Mouse (Mus musculus) T-helper 17 cell (primary cell): ENCODE results near the gene Rps6ka1.

Experiments
- in situ Hi-C, 2 experiments: fragments of 300-600 bp; cut with MboI, MseI; formaldehyde crosslinking; loops; 1 replicate in 1 of 2; 2 replicates in 1 of 2; pipeline ENCODE4 v1.15.1; 2025; ENCODE audit warnings: high pct_unique_total_duplicates in 2 of 2

Gene Rps6ka1

GRCm38 (mm10) chr4:133827887-133828794, 59.5 kb downstream of the Rps6ka1 start:
- in situ Hi-C loops = loop anchor here in 1 of 2 experiments (5.0 kb wide), 1 partner anchor 166 kb away; no protein-coding TSS in a partner anchor

GRCm38 (mm10) chr4:133827354-133827753, 60.2 kb downstream of the Rps6ka1 start:
- in situ Hi-C loops = loop anchor here in 1 of 2 experiments (5.0 kb wide), 1 partner anchor 165 kb away; no protein-coding TSS in a partner anchor

- in situ Hi-C loops = loop anchor here in 1 of 2 experiments (5.0 kb wide), 1 partner anchor 163 kb away; no protein-coding TSS in a partner anchor
These were observed 61.9 kb downstream of the Rps6ka1 start for GRCm38 (mm10) chr4:133825731-133826130.

- in situ Hi-C loops = no loop called here
These were observed 66.6 kb downstream of the Rps6ka1 start for GRCm38 (mm10) chr4:133820806-133821560.

- in situ Hi-C loops = no loop called here
These were observed 67.4 kb downstream of the Rps6ka1 start for GRCm38 (mm10) chr4:133820166-133820565.

- in situ Hi-C loops = no loop called here
These were observed 70.2 kb downstream of the Rps6ka1 start for GRCm38 (mm10) chr4:133817356-133817755.

- in situ Hi-C loops = no loop called here
These were observed 71.1 kb downstream of the Rps6ka1 start for GRCm38 (mm10) chr4:133816504-133816875.

GRCm38 (mm10) chr4:133815635-133816503, 71.7 kb downstream of the Rps6ka1 start:
- in situ Hi-C loops = no loop called here

GRCm38 (mm10) chr4:133814804-133815515, 72.6 kb downstream of the Rps6ka1 start:
- in situ Hi-C loops = loop anchor here in 1 of 2 experiments (5.0 kb wide), 1 partner anchor 58 kb away; the partner anchor contains the start of gene Arid1a

- in situ Hi-C loops = loop anchor here in 1 of 2 experiments (5.0 kb wide), 1 partner anchor 57 kb away; the partner anchor contains the start of gene Arid1a
These were observed 73.4 kb downstream of the Rps6ka1 start for GRCm38 (mm10) chr4:133813992-133814803.

GRCm38 (mm10) chr4:133813174-133813991, 74.2 kb downstream of the Rps6ka1 start:
- in situ Hi-C loops = loop anchor here in 1 of 2 experiments (5.0 kb wide), 1 partner anchor 56 kb away; the partner anchor contains the start of gene Arid1a

GRCm38 (mm10) chr4:133804401-133805263, 83.0 kb downstream of the Rps6ka1 start:
- in situ Hi-C loops = loop anchor here in 1 of 2 experiments (5.0 kb wide), 1 partner anchor 42 kb away; no protein-coding TSS in a partner anchor

- in situ Hi-C loops = loop anchor here in 1 of 2 experiments (5.0 kb wide), 1 partner anchor 38 kb away; no protein-coding TSS in a partner anchor
These were observed 87.0 kb downstream of the Rps6ka1 start for GRCm38 (mm10) chr4:133800589-133800988.
